Comparison of ENCODE assay signal across 8 mouse cellular contexts in genomic region chr11:72570319-72570979, GRCm38 (mm10). TPM values are rescaled to one million over a fixed set of nuclear protein-coding genes. Genes with fewer than 3 reads are reported as not detected.
DNase-seq lines count a peak whose midpoint lies in the region; ATAC-seq lines count a peak whose summit lies in the region.

No protein-coding gene starts in this region.

- H3K9me3 ChIP-seq in heart, embryonic 14.5 days (ENCODE audit: control insufficient read depth, low read length): no peaks in the 10 kb centered on the region
- H3K9me3 ChIP-seq in liver, embryonic 12.5 days (replicated peaks): no peaks in the 10 kb centered on the region

- H3K9ac ChIP-seq in heart, embryonic 14.5 days (ENCODE audit: low read length): no peak overlapping the region
- no peak overlapping the region for H3K9ac ChIP-seq in liver, embryonic 12.5 days

- ATAC-seq in heart, embryonic 14.5 days (ENCODE audit: insufficient number of reproducible peaks, insufficient read depth, low FRiP score, low read depth): no peak; the same call in 1 of the 2 replicates
- 0 out of 2 replicates have a peak, but pooled peaks have one; percentile 49 for ATAC-seq in liver, embryonic 12.5 days

- H3K36me3 ChIP-seq in heart, embryonic 14.5 days (ENCODE audit: control insufficient read depth, insufficient read depth, low read length): no peaks in the 10 kb centered on the region
- H3K36me3 ChIP-seq in liver, embryonic 12.5 days: no peaks in the 10 kb centered on the region
- no peaks in the 10 kb centered on the region for H3K36me3 ChIP-seq in splenic B cell, adult 2 months (ENCODE audit: control insufficient read depth, insufficient read depth, low read length, poor library complexity, severe bottlenecking)

- DNase-seq in CD8-positive naive resting alpha-beta T cell, adult 2 months (ENCODE audit: low read depth in 2 of 2, low spot score in 2 of 2): peak; percentile 73 to 82
- peak; percentile 57 for DNase-seq in c-Kit-negative CD71-positive TER-119-positive erythroid progenitor cells, embryonic 14.5 days (ENCODE audit: low read depth, low spot score)
- peak; percentile 50 for DNase-seq in fibroblast of lung, adult 2 months (ENCODE audit: low read depth)
- peak; percentile 89 for DNase-seq in kidney, postnatal 10 days
- peak; percentile 90 for DNase-seq in naive thymus-derived CD4-positive, alpha-beta T cell, adult 2 months (ENCODE audit: low read depth)
- peak; percentile 90 for DNase-seq in splenic B cell, adult 2 months (ENCODE audit: low read depth, low spot score)

- H3K4me2 ChIP-seq in heart, embryonic 14.5 days (ENCODE audit: low read length): peak overlapping the region; percentile 52
- peak overlapping the region; percentile 54 for H3K4me2 ChIP-seq in liver, embryonic 12.5 days

- 0 out of 4 replicates have a peak overlapping the region, but pooled peaks of 1 of the 2 experiments have one; percentile 8 for H3K4me3 ChIP-seq in heart, embryonic 14.5 days (ENCODE audit: control insufficient read depth in 1 of 2, insufficient read depth in 1 of 2, low read depth in 1 of 2, low read length in 2 of 2)
- no peak overlapping the region for H3K4me3 ChIP-seq in liver, embryonic 12.5 days

- H3K4me1 ChIP-seq in heart, embryonic 14.5 days (ENCODE audit: control insufficient read depth in 2 of 2, insufficient read depth in 2 of 2, low read length in 2 of 2): peaks cover 0 to 2% of the 10 kb centered on the region in 2 experiments; a peak in 1 of 4 replicates
- peaks cover 20% of the 10 kb centered on the region for H3K4me1 ChIP-seq in liver, embryonic 12.5 days

- WGBS in heart, embryonic 14.5 days: 4% methylated on average over 18 of the region's 18 CpGs
- 2% methylated on average over 18 of the region's 18 CpGs for WGBS in liver, embryonic 12.5 days (ENCODE audit: insufficient replicate concordance)

- H3K27me3 ChIP-seq in heart, embryonic 14.5 days (ENCODE audit: control insufficient read depth, insufficient read depth, low read length): peaks cover 6% of the 10 kb centered on the region; the same call in 1 of the 2 replicates
- 0 out of 2 replicates have a peak, but pooled peaks cover 5% of the 10 kb centered on the region for H3K27me3 ChIP-seq in liver, embryonic 12.5 days (replicated peaks)
- no peaks in the 10 kb centered on the region for H3K27me3 ChIP-seq in splenic B cell, adult 2 months (ENCODE audit: control insufficient read depth, insufficient read depth, low read length, poor library complexity, severe bottlenecking)

- H3K27ac ChIP-seq in heart, embryonic 14.5 days (replicated peaks in 1 of 2; ENCODE audit: control insufficient read depth in 1 of 2, insufficient read depth in 1 of 2, low read depth in 2 of 2, low read length in 2 of 2): no peak overlapping the region
- H3K27ac ChIP-seq in liver, embryonic 12.5 days: no peak overlapping the region

RNA-seq across cellular contexts. Expression of gene Spns3, which starts 20.1 kb away (rescaled TPM):
- 0.09 TPM in 1 of 2 replicates, not detected in the other for polyA plus RNA-seq in heart, embryonic 14.5 days (2014; fragmentation: Nextera tagmentation; extraction: Ambion mirVana)
- polyA plus RNA-seq in liver, embryonic 12.5 days (2016; fragmentation: Nextera tagmentation; extraction: Ambion mirVana): 1.8 and 2.0 TPM in 2 replicates

RNA-seq across cellular contexts. Expression of gene Ube2g1, which starts 36.6 kb away (rescaled TPM):
- polyA plus RNA-seq in heart, embryonic 14.5 days (2014; fragmentation: Nextera tagmentation; extraction: Ambion mirVana): 60.2 and 65.4 TPM in 2 replicates
- polyA plus RNA-seq in liver, embryonic 12.5 days (2016; fragmentation: Nextera tagmentation; extraction: Ambion mirVana): 36.7 and 37.3 TPM in 2 replicates
